Mouse (Mus musculus): ENCODE data around the gene Fem1b. TPM values are rescaled to one million over a fixed set of nuclear protein-coding genes. Genes with fewer than 3 reads are reported as not detected.

Gene Fem1b
- polyA plus RNA-seq (2017; shearing (Covaris generic)) = 4.6 TPM

GRCm38 (mm10) chr9:62811516-62812121 is at the start of gene Fem1b:
Fem1b (minus strand) TSS chr9:62811934.

DNA sequence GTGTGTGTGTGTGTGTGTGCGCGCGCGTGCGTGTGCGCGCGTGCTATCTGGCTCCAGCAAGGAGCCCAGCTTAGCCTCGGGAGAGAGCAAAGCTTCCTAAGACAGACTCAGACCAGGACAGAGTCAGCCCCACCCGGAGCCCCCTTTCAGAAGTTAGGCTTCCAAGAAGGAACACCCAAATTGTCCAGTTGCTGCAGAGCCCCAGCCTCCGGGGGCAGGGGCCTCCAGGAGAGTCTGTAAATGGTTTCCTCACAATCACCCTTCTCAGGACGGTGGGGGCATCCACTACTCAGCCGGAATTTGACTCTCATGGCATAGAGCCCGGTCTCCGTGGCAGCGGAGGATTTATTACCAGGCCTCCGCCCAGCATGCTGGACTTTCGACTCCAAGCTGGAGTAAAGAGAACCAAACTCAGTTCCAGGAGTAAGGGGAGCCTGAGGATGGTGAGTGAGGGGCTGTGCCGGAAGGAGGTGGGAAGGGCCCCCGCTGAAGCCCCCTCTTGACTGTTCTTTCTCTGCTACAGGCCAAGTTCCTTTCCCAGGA is 46.1 kb upstream of the Fem1b start, which contains the start of gene Calml4:
Gene Calml4, plus strand, starts transcription at position 362 of the 543 bp plus-strand sequence.

GRCm38 (mm10) chr9:62838506-62839171 is 26.9 kb upstream of the Fem1b start, which contains the start of gene Cln6:
Cln6 (plus strand) TSS chr9:62838785.

Other genes starting within 250 kb of the Fem1b start
- 0.12 TPM for gene Itga11, start 134.1 kb downstream of the Fem1b start, polyA plus RNA-seq (2017; shearing (Covaris generic))
- gene Cln6, start 26.9 kb upstream of the Fem1b start, polyA plus RNA-seq (2017; shearing (Covaris generic)) = 4.0 TPM
- not detected for gene Calml4, start 46.1 kb upstream of the Fem1b start, polyA plus RNA-seq (2017; shearing (Covaris generic))
- gene Pias1, start 176.0 kb upstream of the Fem1b start, polyA plus RNA-seq (2017; shearing (Covaris generic)) = 149 TPM